Mouse (Mus musculus): Measurements from ENCODE around the gene Mapkbp1. TPM values are rescaled to one million over a fixed set of nuclear protein-coding genes. Genes with fewer than 3 reads are reported as not detected.

Gene Mapkbp1
- polyA plus RNA-seq, 1 experiment from 2014 or later, result 2.0 TPM

DNA sequence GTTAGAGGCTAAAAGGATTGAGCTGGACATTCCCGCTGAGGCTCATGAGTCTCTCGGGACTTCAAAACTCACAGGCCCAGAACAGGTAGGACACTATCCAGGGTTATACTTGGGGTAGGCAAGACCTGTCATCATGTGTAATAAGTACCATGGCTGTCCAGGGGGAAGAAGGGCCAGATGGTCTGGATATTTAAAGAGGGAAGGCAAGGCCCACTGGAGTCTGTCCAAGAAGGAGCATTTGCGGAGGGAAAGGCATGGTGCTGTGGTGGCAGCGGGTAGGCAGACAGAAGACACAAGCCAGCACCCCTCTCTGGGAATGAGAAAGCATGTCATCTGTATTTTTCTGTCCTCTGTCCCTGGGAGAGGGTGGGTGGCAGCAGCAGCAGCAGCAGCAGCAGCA lies 101.6 kb downstream of the Mapkbp1 start:
- H3K4me2 ChIP-seq (ENCODE audit: low read depth, low read length), result no peak overlapping the region
- ATAC-seq, result no peak
- no peaks in the 10 kb centered on the region for H3K36me3 ChIP-seq (ENCODE audit: control insufficient read depth, insufficient read depth, low read length)

DNA sequence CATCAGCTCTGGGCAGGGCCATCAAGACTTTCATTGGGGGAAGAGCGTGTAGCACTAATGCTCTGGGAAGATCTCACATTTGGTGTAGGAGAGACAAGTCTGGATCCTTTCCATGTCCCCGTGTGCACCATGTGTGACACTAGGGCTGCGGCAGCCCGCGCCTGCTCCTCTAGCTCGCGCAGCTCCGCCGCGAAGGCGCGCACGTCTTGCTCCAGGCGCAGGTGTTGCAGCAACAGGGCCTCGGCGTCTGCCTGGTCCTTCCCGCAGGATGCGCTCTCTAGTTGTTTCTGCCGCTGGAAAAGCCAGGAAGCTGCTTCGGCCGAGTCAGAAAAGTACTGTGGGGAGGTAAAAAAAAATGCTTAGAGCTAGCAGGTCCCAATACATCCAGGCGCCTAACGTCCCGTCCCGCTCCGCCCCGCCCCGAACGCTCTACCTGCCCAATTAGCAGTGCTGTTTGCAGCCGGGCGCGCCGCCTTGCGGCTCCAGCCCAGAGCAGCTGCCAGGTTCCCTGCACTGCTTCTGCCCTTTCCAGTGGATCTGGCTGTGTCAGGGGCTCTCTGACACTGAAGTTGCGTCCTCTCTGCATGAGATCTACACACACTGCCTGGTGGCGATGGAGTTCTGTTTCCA lies 103.7 kb downstream of the Mapkbp1 start:
- Histone ChIP-seq H3K9ac (ENCODE audit: low read depth, low read length) (0 out of 2 replicates have a peak overlapping the region, but pooled peaks have one; percentile 45), H3K4me3 (ENCODE audit: low read length) (peak overlapping the region; percentile 44), H3K4me1 (ENCODE audit: control insufficient read depth, insufficient read depth, low read length) (peaks cover 22% of the 10 kb centered on the region), H3K9me3 (ENCODE audit: control insufficient read depth, low read length) (no peaks in the 10 kb centered on the region), H3K36me3 (ENCODE audit: control insufficient read depth, insufficient read depth, low read length) (no peaks in the 10 kb centered on the region), H3K4me2 (ENCODE audit: low read depth, low read length) (peak overlapping the region; percentile 75), H3K27ac (ENCODE audit: low read length) (no peak overlapping the region), H3K27me3 (replicated peaks; ENCODE audit: control insufficient read depth, insufficient read depth, low read length) (peaks cover 5% of the 10 kb centered on the region; the same call in 1 of the 2 replicates)
- peak; percentile 84 for ATAC-seq
- 2% methylated on average over 36 of the region's 36 CpGs for WGBS

More for the DNA sequence above, 101.6 kb downstream of the Mapkbp1 start:
- Histone ChIP-seq H3K27me3 (replicated peaks; ENCODE audit: control insufficient read depth, insufficient read depth, low read length) (peaks cover 5% of the 10 kb centered on the region; the same call in 1 of the 2 replicates), H3K4me3 (ENCODE audit: low read length) (no peak overlapping the region), H3K9me3 (ENCODE audit: control insufficient read depth, low read length) (no peaks in the 10 kb centered on the region), H3K9ac (ENCODE audit: low read depth, low read length) (no peak overlapping the region), H3K4me1 (ENCODE audit: control insufficient read depth, insufficient read depth, low read length) (peaks cover 18% of the 10 kb centered on the region), H3K27ac (ENCODE audit: low read length) (no peak overlapping the region)
- WGBS, result 85% methylated on average over 4 of the region's 4 CpGs

Small RNA genes within 50 kb of the gene (microRNA-seq; reads per million reads assigned to microRNA genes)
- gene Mir7665, result not detected

Other genes with a start within 250 kb of the Mapkbp1 start
- gene Itpka, start 230.4 kb upstream of the Mapkbp1 start, polyA plus RNA-seq (2015; fragmentation: Nextera tagmentation; extraction: Ambion mirVana), result 7.5 and 7.9 TPM in 2 replicates
- 0.86 and 1.1 TPM in 2 replicates for gene Ltk, start 212.3 kb upstream of the Mapkbp1 start, polyA plus RNA-seq (2015; fragmentation: Nextera tagmentation; extraction: Ambion mirVana)
- gene Rpap1, start 185.2 kb upstream of the Mapkbp1 start, polyA plus RNA-seq (2015; fragmentation: Nextera tagmentation; extraction: Ambion mirVana), result 22.9 and 23.8 TPM in 2 replicates
- gene Tyro3, start 175.0 kb upstream of the Mapkbp1 start, polyA plus RNA-seq (2015; fragmentation: Nextera tagmentation; extraction: Ambion mirVana), result 11.4 and 12.9 TPM in 2 replicates
- 14.7 and 14.9 TPM in 2 replicates for gene Mga, start 75.5 kb upstream of the Mapkbp1 start, polyA plus RNA-seq (2015; fragmentation: Nextera tagmentation; extraction: Ambion mirVana)
- 16.1 and 17.4 TPM in 2 replicates for gene Jmjd7, start 54.8 kb downstream of the Mapkbp1 start, polyA plus RNA-seq (2015; fragmentation: Nextera tagmentation; extraction: Ambion mirVana)
- gene Gm28042, start 54.8 kb downstream of the Mapkbp1 start, polyA plus RNA-seq (2015; fragmentation: Nextera tagmentation; extraction: Ambion mirVana), result 2.4 and 3.8 TPM in 2 replicates
- gene Pla2g4b, start 60.7 kb downstream of the Mapkbp1 start, polyA plus RNA-seq (2015; fragmentation: Nextera tagmentation; extraction: Ambion mirVana), result 0.49 and 0.94 TPM in 2 replicates
- gene Ehd4, start 181.9 kb downstream of the Mapkbp1 start, polyA plus RNA-seq (2015; fragmentation: Nextera tagmentation; extraction: Ambion mirVana), result 46.0 and 51.7 TPM in 2 replicates